Mouse (Mus musculus) hindbrain, embryonic 11.5 days (tissue): ENCODE results near the gene Gstm4. TPM values are rescaled to one million over a fixed set of nuclear protein-coding genes. Genes with fewer than 3 reads are reported as not detected.
"Not testable (repeated sequence)": the region's sequence is repeated elsewhere in the genome, so short reads cannot be mapped to it uniquely, and the experiment has no call there.

ENCODE experiments used
- ATAC-seq: fragments of 200-750 bp; cut with Nextera tagmentation; 2 replicates; pipeline ENCODE4 v1.8.0; 2017; ENCODE audit warnings: mild to moderate bottlenecking, moderate TSS enrichment, moderate library complexity; ENCODE audit not compliant: low FRiP score
- DNase-seq: peaks from one replicate; pipeline ENCODE4 v3.0.0-alpha.2; 2015; ENCODE audit warnings: low spot score
- H3K27ac ChIP-seq: fragments of 300-500 bp; sonication (generic); 2 replicates; pipeline ENCODE4 v1.5.1; 2014; ENCODE audit warnings: mild to moderate bottlenecking, low read depth, low read length
- H3K27me3 ChIP-seq: fragments of 300-500 bp; sonication (generic); 2 replicates; pipeline ENCODE4 v1.6.1; 2014; ENCODE audit warnings: mild to moderate bottlenecking, low read length, moderate library complexity, mixed read lengths; ENCODE audit not compliant: control insufficient read depth, insufficient read depth
- H3K36me3 ChIP-seq: fragments of 300-500 bp; sonication (generic); 2 replicates; pipeline ENCODE4 v1.6.1; 2014; ENCODE audit warnings: mild to moderate bottlenecking, low read length, moderate library complexity, mixed read lengths; ENCODE audit not compliant: control insufficient read depth, insufficient read depth
- H3K4me1 ChIP-seq: fragments of 300-500 bp; sonication (generic); replicated peaks from 2 replicates; pipeline ENCODE4 v1.6.1; 2014; ENCODE audit warnings: low read length, mixed read lengths; ENCODE audit not compliant: control insufficient read depth, insufficient read depth
- H3K4me2 ChIP-seq: fragments of 300-500 bp; sonication (generic); replicated peaks from 2 replicates; pipeline ENCODE4 v1.6.1; 2014; ENCODE audit warnings: mild to moderate bottlenecking, low read depth, low read length
- H3K4me3 ChIP-seq: fragments of 300-500 bp; sonication (generic); 2 replicates; pipeline ENCODE4 v1.5.1; 2014; ENCODE audit warnings: low read depth, low read length
- H3K9ac ChIP-seq: fragments of 300-500 bp; sonication (generic); 2 replicates; pipeline ENCODE4 v1.6.1; 2014; ENCODE audit warnings: low read depth, low read length
- H3K9me3 ChIP-seq: fragments of 300-500 bp; sonication (generic); 2 replicates; pipeline ENCODE4 v1.6.1; 2016; ENCODE audit warnings: low read length; ENCODE audit not compliant: control insufficient read depth
- WGBS: fragments of 180-500 bp; shearing (Covaris S2); extraction: QIAGEN DNeasy Blood & Tissue Kit; methylation state at CpG from one replicate; pipeline ENCODE4 v1.1.7; 2014; 5-methylcytosine and 5-hydroxymethylcytosine counted together
- polyA plus RNA-seq: library from polyadenylated mRNA; unstranded; fragments of >200 nt; fragmentation: Nextera tagmentation; extraction: Ambion mirVana; gene quantifications from 2 replicates; pipeline ENCODE4 v1.2.1, GENCODE M21; 2014

The Gstm4 gene
- polyA plus RNA-seq, 1 experiment from 2014 or later, result 12.9 TPM

DNA sequence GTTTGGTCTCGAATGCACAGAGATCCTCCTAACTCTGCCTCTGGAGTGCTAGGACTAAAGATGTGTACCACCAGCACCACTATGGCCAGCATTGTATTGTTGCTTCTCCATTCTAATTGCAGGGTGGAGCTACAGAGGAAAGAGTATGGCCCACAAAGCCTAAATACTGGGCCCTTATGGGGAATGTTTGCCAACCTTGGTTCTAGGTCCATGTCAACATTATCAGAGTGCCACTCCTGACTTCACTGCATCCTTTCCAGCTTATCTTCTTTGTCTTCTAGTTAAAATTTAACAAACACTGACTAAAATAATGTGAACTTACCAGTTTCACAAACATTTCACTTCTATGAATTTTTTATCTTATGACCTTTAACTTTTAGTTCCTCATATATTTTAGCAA lies 18.1 kb downstream of the Gstm4 start:
- DNase-seq (no peak), ATAC-seq (no peak)
- Histone ChIP-seq H3K9ac (no peak overlapping the region), H3K4me2 (no peak overlapping the region), H3K4me1 (no peaks in the 10 kb centered on the region), H3K4me3 (no peak overlapping the region), H3K27me3 (no peaks in the 10 kb centered on the region), H3K36me3 (no peaks in the 10 kb centered on the region), H3K27ac (no peak overlapping the region), H3K9me3 (no peaks in the 10 kb centered on the region)
- 88% methylated on average over 1 of the region's 1 CpGs for WGBS

- no peak for DNase-seq
- Histone ChIP-seq H3K36me3 (no peaks in the 10 kb centered on the region), H3K9me3 (no peaks in the 10 kb centered on the region), H3K9ac (no peak overlapping the region), H3K27me3 (no peaks in the 10 kb centered on the region), H3K4me3 (no peak overlapping the region), H3K4me1 (no peaks in the 10 kb centered on the region), H3K27ac (no peak overlapping the region), H3K4me2 (no peak overlapping the region)
- no peak for ATAC-seq
- WGBS, result 81% methylated on average over 5 of the region's 5 CpGs
Measured at GRCm38 (mm10) chr3:108026049-108026448, 18.6 kb downstream of the Gstm4 start.

- Histone ChIP-seq H3K9ac (no peak overlapping the region), H3K27ac (no peak overlapping the region), H3K27me3 (no peaks in the 10 kb centered on the region), H3K4me3 (no peak overlapping the region), H3K36me3 (no peaks in the 10 kb centered on the region), H3K9me3 (no peaks in the 10 kb centered on the region), H3K4me2 (no peak overlapping the region), H3K4me1 (no peaks in the 10 kb centered on the region)
- DNase-seq (no peak), ATAC-seq (no peak)
- WGBS, result 84% methylated on average over 4 of the region's 4 CpGs
Measured at GRCm38 (mm10) chr3:108025318-108025717, 19.4 kb downstream of the Gstm4 start.

DNA sequence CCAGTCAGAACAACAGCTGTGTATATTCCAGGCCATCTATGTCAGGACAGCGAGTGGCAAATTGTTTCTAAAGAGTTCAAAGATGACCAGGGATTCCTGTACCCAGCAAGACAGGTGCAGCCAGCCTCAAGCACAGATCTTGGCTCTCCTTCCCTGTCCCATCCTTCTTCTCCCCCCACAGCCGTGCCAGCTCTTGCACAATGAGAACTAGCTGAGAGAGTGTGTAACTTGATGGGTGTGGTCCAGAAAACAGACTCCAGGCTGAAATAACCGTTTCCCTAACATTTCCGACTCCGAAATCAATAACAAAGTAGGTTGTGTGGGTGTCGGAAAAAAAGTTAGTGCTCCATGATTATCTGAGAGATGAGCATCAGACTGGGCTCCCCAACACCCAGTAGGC lies 22.0 kb downstream of the Gstm4 start:
- Histone ChIP-seq H3K9me3 (no peaks in the 10 kb centered on the region), H3K36me3 (no peaks in the 10 kb centered on the region), H3K4me1 (0 out of 2 replicates have a peak, but pooled peaks cover 3% of the 10 kb centered on the region), H3K4me2 (no peak overlapping the region), H3K4me3 (no peak overlapping the region), H3K27me3 (no peaks in the 10 kb centered on the region), H3K9ac (no peak overlapping the region), H3K27ac (no peak overlapping the region)
- WGBS, result 83% methylated on average over 6 of the region's 6 CpGs
- DNase-seq (no peak), ATAC-seq (no peak)

DNA sequence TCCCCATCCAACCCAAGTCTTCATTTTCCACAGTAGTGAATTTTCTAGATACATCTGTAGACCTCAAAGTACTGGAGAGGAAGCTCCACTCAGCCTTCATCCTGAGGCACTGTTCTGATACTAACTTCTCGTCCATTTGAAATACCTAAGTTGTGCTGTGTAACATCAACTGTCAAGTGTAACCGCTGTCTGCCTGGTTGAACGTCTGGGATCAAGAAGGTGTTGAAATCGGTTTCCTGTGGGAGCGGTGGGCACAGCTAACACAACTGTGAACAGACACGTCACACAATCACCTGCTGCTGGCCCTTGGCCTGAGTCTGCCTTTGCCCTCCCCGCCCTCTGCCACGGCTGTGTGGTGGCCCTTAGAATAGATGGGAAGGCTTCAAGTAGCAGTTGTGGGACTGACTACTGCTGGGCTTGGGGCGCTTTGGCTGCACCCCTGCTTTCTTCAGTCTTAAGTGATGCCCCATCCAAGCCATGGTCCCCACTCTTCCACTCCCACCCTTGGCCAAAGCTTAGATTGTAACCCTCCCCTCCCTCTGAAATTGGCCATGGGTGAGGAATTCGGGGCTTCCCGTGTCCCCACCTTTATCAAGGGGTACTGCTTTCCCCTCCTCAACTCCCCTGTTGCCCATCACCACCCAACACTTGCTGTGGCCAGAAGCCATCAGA lies 24.2 kb downstream of the Gstm4 start:
- H3K27me3 ChIP-seq, H3K27ac ChIP-seq, H3K9me3 ChIP-seq, H3K36me3 ChIP-seq, ATAC-seq, H3K4me1 ChIP-seq, H3K9ac ChIP-seq, H3K4me3 ChIP-seq, H3K4me2 ChIP-seq, DNase-seq: not testable (repeated sequence)
- 87% methylated on average over 11 of the region's 11 CpGs for WGBS

DNA sequence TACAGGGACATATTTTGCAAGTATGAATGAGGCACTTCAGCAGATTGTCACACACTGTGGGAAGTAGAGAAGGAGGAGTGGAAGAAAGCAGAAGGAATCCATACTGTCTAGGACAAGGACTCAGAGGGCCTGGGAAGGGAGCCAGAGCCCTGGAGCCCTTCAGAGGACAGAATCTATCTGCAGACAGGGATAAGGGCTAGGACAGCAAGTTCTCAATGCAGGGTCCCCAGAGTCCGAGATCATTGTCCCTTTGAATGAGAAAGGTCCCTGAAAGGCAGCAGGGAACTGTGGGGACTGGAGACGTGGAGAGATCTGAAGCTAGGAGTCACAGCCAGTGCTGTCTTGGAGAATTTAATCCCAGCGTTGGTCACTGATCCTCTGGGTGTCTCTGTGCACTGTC lies 25.5 kb downstream of the Gstm4 start:
- H3K27me3 ChIP-seq, result not testable (repeated sequence)
- 73% methylated on average over 3 of the region's 3 CpGs for WGBS

DNA sequence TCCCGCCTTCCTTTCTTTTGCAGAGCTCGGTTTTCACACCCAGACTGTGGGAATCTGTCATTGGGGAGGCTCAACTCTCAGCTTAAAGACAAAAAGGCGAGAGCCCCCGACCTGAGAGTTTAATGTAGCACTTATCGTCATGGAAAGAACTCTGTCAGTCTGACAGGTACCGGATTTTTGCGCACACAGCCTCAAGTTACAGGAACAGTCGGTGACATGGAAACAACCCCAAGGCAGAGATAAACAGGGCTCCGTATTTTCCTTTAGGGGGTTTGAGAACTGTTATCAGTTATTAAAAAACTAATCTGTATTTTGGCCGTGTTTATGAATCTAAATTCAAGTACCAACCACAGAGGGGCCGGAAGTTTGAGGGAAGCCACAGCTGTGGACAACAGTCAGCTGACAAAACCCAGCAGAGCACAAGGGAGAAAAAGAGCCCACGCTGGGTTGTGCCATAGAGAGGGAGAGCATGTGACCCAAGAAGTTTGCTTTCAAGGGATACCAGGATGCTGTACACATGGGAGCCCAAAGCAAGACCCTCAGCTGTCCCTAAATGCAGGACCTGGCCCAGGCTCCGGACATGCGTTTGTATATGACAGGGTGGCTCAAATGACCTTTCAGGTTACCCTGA lies 26.4 kb downstream of the Gstm4 start:
- H3K27me3 ChIP-seq, result no peaks in the 10 kb centered on the region
- H3K9me3 ChIP-seq, result no peaks in the 10 kb centered on the region
- no peak for ATAC-seq
- 0 out of 2 replicates have a peak, but pooled peaks cover 3% of the 10 kb centered on the region for H3K4me1 ChIP-seq
- 35% methylated on average over 14 of the region's 14 CpGs for WGBS
- no peak for DNase-seq
- no peak overlapping the region for H3K27ac ChIP-seq
- H3K36me3 ChIP-seq, result no peaks in the 10 kb centered on the region
- H3K4me3 ChIP-seq, result peak overlapping the region; percentile 43
- H3K4me2 ChIP-seq, result peak overlapping the region; percentile 72
- H3K9ac ChIP-seq, result no peak overlapping the region; the same call in 1 of the 2 replicates

More for the DNA sequence above, 25.5 kb downstream of the Gstm4 start:
- not testable (repeated sequence) for H3K36me3 ChIP-seq, H3K9me3 ChIP-seq, ATAC-seq, H3K27ac ChIP-seq, H3K4me1 ChIP-seq, DNase-seq, H3K4me2 ChIP-seq, H3K9ac ChIP-seq, H3K4me3 ChIP-seq

- Histone ChIP-seq H3K4me2 (peak within 1 kb of the TSS; percentile 72), H3K27ac (0 out of 2 replicates have a peak within 1 kb of the TSS, but pooled peaks have one; percentile 30), H3K4me3 (peak within 1 kb of the TSS; percentile 43), H3K9ac (peak within 1 kb of the TSS; percentile 33; the same call in 1 of the 2 replicates), H3K27me3 (no peaks in the 10 kb centered on the region), H3K9me3 (no peaks in the 10 kb centered on the region), H3K4me1 (0 out of 2 replicates have a peak, but pooled peaks cover 3% of the 10 kb centered on the region), H3K36me3 (no peaks in the 10 kb centered on the region)
- peak; percentile 93 for DNase-seq
- peak; percentile 97 for ATAC-seq
- under 1% methylated on average over 31 of the region's 31 CpGs for WGBS
Measured at GRCm38 (mm10) chr3:108017473-108018189, 27.1 kb downstream of the Gstm4 start, which contains the start of gene Gstm1. Gene Gstm1, minus strand, starts transcription at chr3:108017973.
